Comparison of ENCODE assay signal across 25 mouse cellular contexts in genomic region chr19:31124628-31125027, GRCm38 (mm10). TPM values are rescaled to one million over a fixed set of nuclear protein-coding genes. Genes with fewer than 3 reads are reported as not detected.
DNase-seq lines count a peak whose midpoint lies in the region; ATAC-seq lines count a peak whose summit lies in the region.
"Had no signal": no experiment of that assay in that cellular context is flagged by ENCODE, and none has a peak within 500 bp of the region (broad histone marks: within the 10 kb centered on the region; RNA-seq: fewer than 3 reads in every experiment).

No protein-coding gene starts in this region.

- H3K9ac ChIP-seq in forebrain, embryonic 16.5 days (replicated peaks; ENCODE audit: low read depth, low read length): no peak overlapping the region
- H3K9ac ChIP-seq in forebrain, embryonic 12.5 days: no peak overlapping the region
- no peak overlapping the region for H3K9ac ChIP-seq in hindbrain, embryonic 16.5 days (ENCODE audit: low read depth, low read length)
- H3K9ac ChIP-seq in hindbrain, embryonic 11.5 days (ENCODE audit: low read depth, low read length): no peak overlapping the region
- H3K9ac ChIP-seq: embryonic facial prominence, embryonic 13.5 days; embryonic facial prominence, embryonic 15.5 days had no signal

- H3K27ac ChIP-seq in forebrain, embryonic 16.5 days (ENCODE audit: low read length): no peak overlapping the region
- H3K27ac ChIP-seq in forebrain, embryonic 12.5 days: no peak overlapping the region
- no peak overlapping the region for H3K27ac ChIP-seq in hindbrain, embryonic 16.5 days (ENCODE audit: low read depth, low read length)
- no peak overlapping the region for H3K27ac ChIP-seq in hindbrain, embryonic 11.5 days (ENCODE audit: low read depth, low read length)
- H3K27ac ChIP-seq: embryonic facial prominence, embryonic 13.5 days; embryonic facial prominence, embryonic 15.5 days; forebrain, embryonic 10.5 days had no signal

- H3K4me3 ChIP-seq in forebrain, embryonic 16.5 days (replicated peaks; ENCODE audit: low read length): no peak overlapping the region
- H3K4me3 ChIP-seq in forebrain, embryonic 12.5 days (replicated peaks): no peak overlapping the region
- H3K4me3 ChIP-seq in hindbrain, embryonic 16.5 days (ENCODE audit: low read length): no peak overlapping the region
- no peak overlapping the region for H3K4me3 ChIP-seq in hindbrain, embryonic 11.5 days (ENCODE audit: low read depth, low read length)
- H3K4me3 ChIP-seq: embryonic facial prominence, embryonic 13.5 days; embryonic facial prominence, embryonic 15.5 days; erythroblast, embryonic 14.5 days; forebrain, embryonic 10.5 days had no signal

- no peak for DNase-seq in hindbrain, embryonic 11.5 days (ENCODE audit: low spot score)
- peak; percentile 5 for DNase-seq in layer of hippocampus, adult 9-11 months
- DNase-seq in layer of hippocampus, postnatal 36 days: no peak
- DNase-seq: adrenal gland, adult 8-10 months; adrenal gland, postnatal 14 days; adrenal gland, postnatal 36 days; B cell, adult 2 months; cerebellum, adult 11-12 months; cerebellum, adult 2 months; cerebellum, adult 9-10 months; cerebellum, postnatal 10 days; cerebellum, postnatal 25 days had no signal

- 87% methylated on average over 3 of the region's 3 CpGs for WGBS in forebrain, embryonic 16.5 days
- 88% methylated on average over 3 of the region's 3 CpGs for WGBS in forebrain, embryonic 12.5 days
- 61% methylated on average over 3 of the region's 3 CpGs for WGBS in hindbrain, embryonic 16.5 days
- WGBS in hindbrain, embryonic 11.5 days: 85% methylated on average over 3 of the region's 3 CpGs

- H3K27me3 ChIP-seq in forebrain, embryonic 16.5 days (replicated peaks; ENCODE audit: control insufficient read depth, insufficient read depth, low read length): no peaks in the 10 kb centered on the region
- no peaks in the 10 kb centered on the region for H3K27me3 ChIP-seq in forebrain, embryonic 12.5 days
- H3K27me3 ChIP-seq in hindbrain, embryonic 16.5 days (replicated peaks; ENCODE audit: control insufficient read depth, insufficient read depth, low read length): no peaks in the 10 kb centered on the region
- H3K27me3 ChIP-seq in hindbrain, embryonic 11.5 days (ENCODE audit: control insufficient read depth, insufficient read depth, low read length): no peaks in the 10 kb centered on the region
- H3K27me3 ChIP-seq: CH12.LX; embryonic facial prominence, embryonic 13.5 days; embryonic facial prominence, embryonic 15.5 days had no signal

- no peaks in the 10 kb centered on the region for H3K9me3 ChIP-seq in forebrain, embryonic 16.5 days (ENCODE audit: control insufficient read depth, low read length)
- H3K9me3 ChIP-seq in forebrain, embryonic 12.5 days: no peaks in the 10 kb centered on the region
- H3K9me3 ChIP-seq in hindbrain, embryonic 16.5 days (ENCODE audit: control insufficient read depth, low read length): no peaks in the 10 kb centered on the region
- no peaks in the 10 kb centered on the region for H3K9me3 ChIP-seq in hindbrain, embryonic 11.5 days (ENCODE audit: control insufficient read depth, low read length)
- H3K9me3 ChIP-seq: embryonic facial prominence, embryonic 13.5 days; embryonic facial prominence, embryonic 15.5 days; forebrain, embryonic 10.5 days; G1E had no signal

- H3K4me2 ChIP-seq in forebrain, embryonic 16.5 days (ENCODE audit: low read length): no peak overlapping the region
- H3K4me2 ChIP-seq in forebrain, embryonic 12.5 days: no peak overlapping the region
- H3K4me2 ChIP-seq in hindbrain, embryonic 16.5 days (ENCODE audit: low read length): no peak overlapping the region
- no peak overlapping the region for H3K4me2 ChIP-seq in hindbrain, embryonic 11.5 days (replicated peaks; ENCODE audit: low read depth, low read length)
- H3K4me2 ChIP-seq: embryonic facial prominence, embryonic 13.5 days; embryonic facial prominence, embryonic 15.5 days had no signal

- H3K4me1 ChIP-seq in forebrain, embryonic 16.5 days (replicated peaks; ENCODE audit: control insufficient read depth, insufficient read depth, low read length): no peaks in the 10 kb centered on the region
- H3K4me1 ChIP-seq in forebrain, embryonic 12.5 days: no peaks in the 10 kb centered on the region
- H3K4me1 ChIP-seq in hindbrain, embryonic 16.5 days (ENCODE audit: control insufficient read depth, insufficient read depth, low read depth, low read length): no peaks in the 10 kb centered on the region
- H3K4me1 ChIP-seq in hindbrain, embryonic 11.5 days (replicated peaks; ENCODE audit: control insufficient read depth, insufficient read depth, low read length): no peaks in the 10 kb centered on the region
- H3K4me1 ChIP-seq: embryonic facial prominence, embryonic 13.5 days; embryonic facial prominence, embryonic 15.5 days; forebrain, embryonic 10.5 days had no signal

- 0 out of 2 replicates have a peak, but pooled peaks have one; percentile 10 for ATAC-seq in forebrain, embryonic 16.5 days
- no peak for ATAC-seq in forebrain, embryonic 12.5 days (ENCODE audit: low FRiP score)
- ATAC-seq in hindbrain, embryonic 16.5 days: 0 out of 2 replicates have a peak, but pooled peaks have one; percentile 50
- ATAC-seq in hindbrain, embryonic 11.5 days (ENCODE audit: low FRiP score): no peak
- ATAC-seq: activated CD4-positive, CD25-positive, alpha-beta regulatory T cell, adult 4 months; CD4-positive, CD25-positive, alpha-beta regulatory T cell, adult 4 months; forebrain, embryonic 14.5 days; Patski had no signal

- H3K36me3 ChIP-seq in forebrain, embryonic 16.5 days (ENCODE audit: control insufficient read depth, insufficient read depth): no peaks in the 10 kb centered on the region
- H3K36me3 ChIP-seq in forebrain, embryonic 12.5 days (replicated peaks): no peaks in the 10 kb centered on the region
- no peaks in the 10 kb centered on the region for H3K36me3 ChIP-seq in hindbrain, embryonic 16.5 days (ENCODE audit: control insufficient read depth, insufficient read depth, low read length)
- no peaks in the 10 kb centered on the region for H3K36me3 ChIP-seq in hindbrain, embryonic 11.5 days (ENCODE audit: control insufficient read depth, insufficient read depth, low read length)
- H3K36me3 ChIP-seq: embryonic facial prominence, embryonic 13.5 days; embryonic facial prominence, embryonic 15.5 days; forebrain, embryonic 10.5 days; G1E had no signal

RNA-seq across cellular contexts. Expression of gene Cstf2t, which starts 42.0 kb away (rescaled TPM):
- polyA plus RNA-seq in forebrain, embryonic 16.5 days (2015; fragmentation: Nextera tagmentation; extraction: Ambion mirVana): 78.2 and 86.1 TPM in 2 replicates
- 72.0 and 78.7 TPM in 2 replicates for polyA plus RNA-seq in forebrain, embryonic 12.5 days (2016; fragmentation: Nextera tagmentation; extraction: Ambion mirVana)
- polyA plus RNA-seq in hindbrain, embryonic 16.5 days (2015; fragmentation: Nextera tagmentation; extraction: Ambion mirVana): 59.4 and 66.3 TPM in 2 replicates
- 45.3 and 51.0 TPM in 2 replicates for polyA plus RNA-seq in hindbrain, embryonic 11.5 days (2014; fragmentation: Nextera tagmentation; extraction: Ambion mirVana)
- total RNA-seq in layer of hippocampus, postnatal 36 days (2021): 10 to 100 TPM; 77.7 to 77.8 TPM

Comparison
In these comparisons a context has a peak if more than half of its experiments do, and no peak if none do; other contexts are left out.
1. ATAC-seq: peak in forebrain, embryonic 16.5 days (single experiment) and hindbrain, embryonic 16.5 days (single experiment); none in forebrain, embryonic 12.5 days (single experiment) and hindbrain, embryonic 11.5 days (single experiment).